Mouse (Mus musculus) CD8-positive naive resting alpha-beta T cell, adult 2 months (primary cell): ENCODE data around the gene Ctf2.
"Not testable (repeated sequence)": the region's sequence is repeated elsewhere in the genome, so short reads cannot be mapped to it uniquely, and the experiment has no call there.

Source experiments
- DNase-seq, 2 experiments: peaks; one replicate each; pipeline ENCODE4 v3.0.0; 2022; ENCODE audit warnings: low read depth in 2 of 2, low spot score in 2 of 2

Ctf2 gene

DNA sequence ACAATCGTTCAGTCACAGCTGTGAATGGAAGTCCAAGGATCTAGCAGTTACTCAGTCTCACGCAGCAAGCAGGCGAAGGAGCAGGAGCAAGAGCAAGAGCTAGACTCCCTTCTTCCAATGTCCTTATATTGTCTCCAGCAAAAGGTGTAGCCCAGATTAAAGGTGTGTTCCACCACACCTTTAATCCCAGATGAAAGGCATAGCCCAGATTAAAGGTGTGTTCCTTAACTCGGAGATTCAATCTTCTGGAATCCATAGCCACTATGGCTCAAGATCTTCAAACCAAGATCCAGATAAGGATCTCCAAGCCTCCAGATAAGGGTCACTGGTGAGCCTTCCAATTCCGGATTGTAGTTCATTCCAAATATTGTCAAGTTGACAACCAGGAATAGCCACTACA lies at the start of gene Ctf2:
Ctf2 (minus strand) TSS at position 101 of the 400 bp plus-strand sequence.
- not testable (repeated sequence) for DNase-seq

DNA sequence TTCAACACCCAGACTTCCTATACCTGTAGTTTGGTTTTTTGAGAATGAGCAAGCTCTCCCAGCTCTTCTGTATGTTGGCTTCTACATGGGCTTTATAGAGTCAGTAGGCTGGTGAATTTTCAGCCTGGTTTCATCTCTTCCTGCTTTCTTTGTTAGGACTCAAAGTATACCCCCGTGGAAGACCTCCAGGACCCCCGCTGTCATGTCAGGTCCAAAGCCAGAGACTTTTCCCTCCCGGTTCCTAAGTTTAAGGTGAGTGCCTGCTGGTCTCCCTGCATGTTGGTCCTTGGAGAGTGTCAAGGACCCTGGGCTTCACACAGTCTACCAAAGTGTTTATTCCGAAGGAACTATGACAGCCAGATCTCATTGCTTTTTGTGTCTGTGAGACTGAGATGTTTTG lies 46.4 kb upstream of the Ctf2 start:
- no peak for DNase-seq

DNA sequence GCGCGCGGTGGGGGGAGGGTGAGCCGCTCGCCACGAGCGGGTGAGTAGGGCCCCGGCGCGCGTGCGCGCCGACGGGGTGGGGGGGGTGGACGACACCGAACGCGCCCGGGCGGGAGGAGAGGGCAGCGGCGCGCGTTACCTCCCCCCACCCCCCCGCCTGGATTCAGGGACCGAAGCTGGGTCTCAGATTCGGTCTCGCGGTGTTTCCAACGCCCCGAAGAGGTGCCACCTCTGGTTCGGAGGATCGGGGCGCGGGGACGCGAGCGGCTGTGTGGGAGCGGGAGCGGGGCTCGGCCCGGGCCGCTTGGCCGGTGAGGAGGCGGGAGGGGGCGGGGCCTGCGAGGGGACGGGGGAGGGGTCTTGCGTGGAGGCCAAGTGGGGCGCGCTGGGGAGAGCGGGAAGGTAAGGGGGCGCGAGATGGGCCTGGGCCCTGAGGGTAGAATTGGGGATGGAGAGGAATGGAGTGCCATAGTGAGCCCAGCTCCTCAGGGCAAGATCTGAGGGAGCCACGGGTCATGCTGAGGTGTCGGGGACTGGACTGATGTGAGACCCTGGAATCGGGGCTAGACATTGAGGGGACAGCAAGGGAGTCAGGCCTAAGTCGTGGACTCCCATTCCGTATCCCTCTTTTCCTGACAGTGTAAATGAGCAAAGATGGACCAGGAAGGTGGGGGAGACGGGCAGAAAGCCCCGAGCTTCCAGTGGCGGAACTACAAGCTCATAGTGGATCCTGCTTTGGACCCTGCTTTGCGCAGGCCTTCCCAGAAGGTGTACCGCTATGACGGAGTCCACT lies 45.7 kb upstream of the Ctf2 start:
- DNase-seq, result peak in 1 of 2 experiments; percentile 21

DNA sequence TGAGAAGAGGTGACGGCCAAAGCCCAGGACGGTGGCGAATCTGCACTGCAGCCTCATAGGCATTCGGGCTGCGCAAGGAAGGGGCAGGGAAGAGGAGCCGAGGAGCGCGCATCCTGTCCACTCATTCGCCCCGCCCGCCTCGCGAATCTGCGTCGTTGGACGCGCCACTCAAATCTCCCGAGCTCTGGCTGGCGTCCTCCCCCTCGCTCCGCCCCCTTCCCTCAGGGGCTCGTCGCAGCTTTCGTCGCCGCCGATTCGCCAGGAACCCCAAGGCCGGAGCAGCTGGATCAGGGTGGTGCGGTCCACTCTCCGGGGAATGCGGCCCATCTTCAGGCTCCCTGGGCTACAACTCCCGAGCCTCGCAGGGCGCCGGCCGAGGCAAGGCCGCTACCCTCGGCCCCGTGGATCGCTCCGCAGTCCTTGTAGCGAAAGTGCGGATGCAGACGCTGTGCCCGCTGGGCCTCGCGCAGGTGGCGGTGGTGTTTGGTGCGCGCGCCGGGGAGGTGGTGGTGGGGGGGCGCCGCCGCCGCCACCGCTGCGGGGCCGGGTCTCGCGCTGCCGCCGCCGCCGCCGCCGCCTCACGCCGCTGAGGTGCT lies 45.0 kb upstream of the Ctf2 start:
- peak; percentile 93 to 95 for DNase-seq

DNA sequence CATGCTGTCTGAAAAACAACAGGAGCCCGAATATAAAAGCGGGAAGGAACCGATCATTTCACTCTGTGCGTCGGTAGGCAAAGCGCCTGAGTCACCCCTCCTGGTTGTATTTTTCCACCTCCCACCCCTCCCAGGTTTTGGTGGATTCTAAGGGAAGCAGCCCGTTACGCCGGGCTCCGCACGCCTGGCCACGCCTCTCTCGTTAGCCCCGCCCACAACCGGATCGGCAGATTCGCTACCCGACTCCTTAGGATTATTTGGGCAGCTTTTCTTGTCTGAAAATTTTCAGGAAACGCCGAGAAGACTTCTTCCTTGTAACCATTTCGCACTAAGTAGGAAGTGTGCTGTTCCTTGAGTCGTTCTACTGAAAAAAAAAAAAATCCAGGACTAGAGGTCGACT lies 44.5 kb upstream of the Ctf2 start, which contains the start of gene Setd1a:
Setd1a (plus strand) TSS at position 245 of the 400 bp plus-strand sequence.
- peak; percentile 64 to 78 for DNase-seq

DNA sequence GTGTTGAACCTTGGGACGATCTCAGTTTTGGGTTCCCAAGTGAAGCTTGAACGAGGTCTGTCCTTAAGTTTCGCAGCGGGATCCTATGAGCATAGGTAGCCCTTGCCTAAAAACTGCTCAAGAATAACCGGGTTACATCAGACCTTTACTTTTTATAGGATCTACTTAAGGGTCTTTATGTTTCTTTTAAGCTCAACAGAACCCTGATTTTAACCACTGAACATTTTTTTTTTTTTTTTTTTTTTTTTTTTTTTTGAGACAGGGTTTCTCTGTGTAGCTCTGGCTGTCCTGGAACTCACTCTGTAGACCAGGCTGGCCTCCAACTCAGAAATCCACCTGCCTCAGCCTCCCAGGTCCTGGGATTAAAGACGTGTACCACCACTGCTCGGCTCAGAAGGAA lies 43.9 kb upstream of the Ctf2 start:
- not testable (repeated sequence) for DNase-seq

DNA sequence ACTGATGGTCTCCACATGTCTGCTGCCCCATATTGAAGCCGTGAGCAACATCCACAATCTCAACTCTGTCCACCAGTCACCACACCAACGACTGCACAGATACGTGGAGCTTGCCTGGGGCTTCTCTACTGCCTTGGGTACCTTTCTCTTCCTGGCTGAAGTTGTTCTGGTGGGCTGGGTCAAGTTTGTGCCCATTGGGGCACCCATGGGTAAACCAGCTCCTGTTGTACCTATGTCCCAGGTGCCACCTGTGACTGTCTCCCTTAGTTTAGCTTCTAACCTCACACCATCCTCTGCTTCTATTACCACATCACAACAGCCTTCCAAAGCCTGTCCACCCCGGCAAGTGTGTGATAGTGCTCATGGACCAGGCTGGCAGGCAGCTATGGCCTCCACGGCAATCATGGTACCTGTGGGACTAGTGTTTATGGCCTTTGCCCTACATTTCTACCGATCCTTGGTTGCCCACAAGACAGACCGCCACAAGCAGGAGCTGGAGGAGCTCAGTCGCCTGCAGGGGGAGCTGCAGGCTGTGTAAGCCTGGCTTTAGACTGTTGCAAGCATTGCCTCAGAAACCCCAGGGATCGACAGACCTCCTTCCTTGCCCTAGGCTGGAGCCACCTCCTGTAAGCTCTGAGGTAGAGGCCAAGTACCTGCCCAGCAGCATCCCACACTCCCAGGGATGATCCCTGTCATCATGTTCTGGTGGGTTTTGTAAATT lies 41.9 kb upstream of the Ctf2 start:
- peak; percentile 63 to 75 for DNase-seq

DNA sequence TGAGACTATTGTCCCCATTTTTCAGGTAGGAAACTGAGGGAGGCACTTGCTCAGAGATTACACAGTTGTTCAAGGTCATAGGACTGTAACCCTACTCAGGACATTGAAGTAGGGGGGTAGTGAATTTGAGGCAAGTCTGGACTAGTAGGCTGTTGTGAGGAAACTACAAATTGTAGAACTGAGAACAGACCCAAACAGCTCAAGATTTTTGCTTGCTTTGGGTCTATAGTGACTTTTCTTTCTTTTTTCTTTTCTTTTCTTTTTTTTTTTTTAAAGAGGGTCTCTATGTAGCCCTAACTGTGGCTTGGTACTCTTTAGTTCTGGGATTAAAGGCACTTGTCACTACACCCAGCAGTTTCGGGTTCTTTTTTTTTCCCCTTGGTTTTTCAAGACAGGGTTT lies 40.6 kb upstream of the Ctf2 start:
- DNase-seq, result no peak

DNA sequence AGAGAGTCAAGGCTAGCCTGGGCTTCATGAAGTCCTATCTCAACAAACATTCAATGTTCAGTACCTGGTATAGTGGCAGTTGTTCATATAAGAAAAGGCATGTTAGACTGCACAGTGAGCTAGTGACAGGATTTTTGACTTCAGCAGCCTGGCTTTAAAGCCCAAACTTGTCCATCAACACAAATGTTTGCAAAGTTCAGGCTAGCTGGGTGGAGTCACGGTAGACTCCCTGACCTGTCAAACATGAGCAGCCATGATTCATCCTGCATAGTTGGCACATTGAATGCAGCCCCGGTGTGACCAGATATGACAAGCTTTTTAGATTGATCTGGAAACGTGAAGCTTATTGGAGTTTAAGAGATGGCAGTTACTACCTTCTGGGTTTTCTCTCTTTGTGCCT lies 40.1 kb upstream of the Ctf2 start:
- no peak for DNase-seq

DNA sequence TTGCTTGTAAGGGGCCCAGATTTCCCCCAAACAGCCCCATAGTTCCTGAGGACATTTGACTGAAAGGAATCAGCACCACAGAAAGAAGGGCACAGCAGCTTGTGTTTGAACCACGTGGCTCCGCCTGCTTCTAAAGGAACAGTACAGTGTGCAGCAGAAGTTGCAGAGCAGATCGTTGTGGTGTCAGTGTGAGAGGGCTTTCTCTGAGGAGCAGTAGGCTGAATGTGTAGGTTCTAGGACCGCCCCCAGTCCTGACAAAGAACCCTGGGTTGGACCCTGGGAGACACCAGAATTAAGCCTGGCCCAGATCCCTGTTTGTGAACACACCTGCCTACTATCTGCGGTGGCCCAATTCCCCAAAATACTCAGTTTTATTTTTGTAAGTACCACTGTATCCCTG lies 39.3 kb upstream of the Ctf2 start:
- DNase-seq, result no peak

DNA sequence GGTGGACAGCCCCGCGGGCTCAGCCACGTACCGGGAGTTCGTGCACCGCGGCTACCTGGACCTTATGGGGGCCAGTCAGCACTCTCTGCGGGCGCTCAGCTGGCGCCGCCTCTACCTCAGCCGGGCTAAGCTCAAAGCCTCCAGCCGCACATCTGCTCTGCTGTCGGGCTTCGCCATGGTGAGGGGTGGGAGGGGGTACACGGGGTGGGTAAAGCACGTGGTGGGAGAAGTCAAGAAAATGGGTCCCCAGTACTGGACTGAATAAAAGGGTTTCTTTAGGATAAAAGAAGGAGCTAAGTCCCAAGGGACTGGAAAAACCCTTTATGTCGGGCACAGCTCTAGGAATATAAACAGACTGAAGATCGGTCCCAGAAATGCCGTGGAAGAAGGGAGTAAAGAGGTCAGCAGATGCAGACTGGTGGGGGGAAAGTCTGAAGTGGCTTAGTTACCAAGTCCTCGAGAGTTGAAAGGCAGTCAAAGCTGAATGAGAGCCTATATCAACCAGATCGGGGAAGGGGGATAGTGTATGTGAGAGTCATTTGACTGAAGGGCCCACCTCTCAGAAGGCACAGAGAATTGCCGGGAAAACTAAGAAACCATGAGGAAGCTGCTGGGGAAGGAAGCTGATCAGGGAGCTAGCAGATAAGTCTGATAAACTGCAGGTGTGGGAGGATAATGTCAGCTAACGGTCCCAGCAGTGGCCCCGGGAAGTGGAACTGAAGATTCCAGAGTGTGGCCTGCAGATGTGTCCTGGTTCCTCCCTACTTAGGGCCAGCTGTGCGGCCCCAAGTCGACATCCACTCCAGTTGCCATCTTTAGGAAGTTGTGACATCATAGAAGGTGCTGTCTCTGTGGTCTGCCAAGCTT lies 38.3 kb upstream of the Ctf2 start:
- no peak for DNase-seq

DNA sequence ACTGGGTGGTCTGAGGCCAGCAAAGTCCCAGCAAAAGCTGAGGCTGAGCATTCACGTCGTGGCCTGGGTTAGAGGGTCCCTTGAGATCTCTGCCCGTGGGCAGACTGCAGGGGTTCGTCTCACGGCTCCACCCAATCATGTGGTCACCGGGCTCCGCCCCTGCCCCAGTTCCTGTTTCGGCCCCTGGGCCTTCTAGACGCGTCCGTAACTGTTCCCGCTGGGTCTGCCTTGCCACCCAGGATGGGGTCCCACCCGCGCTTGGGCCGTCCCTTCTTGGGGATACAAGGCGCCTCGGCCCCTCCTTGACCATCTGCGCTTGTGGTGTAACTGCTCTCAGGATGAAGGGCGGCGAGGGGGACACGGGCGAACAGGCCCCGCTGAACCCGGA lies 37.7 kb upstream of the Ctf2 start, which contains the start of gene Orai3:
Orai3 (plus strand) TSS at position 165 of the 388 bp plus-strand sequence.
- peak in 1 of 2 experiments; percentile 32 for DNase-seq

DNA sequence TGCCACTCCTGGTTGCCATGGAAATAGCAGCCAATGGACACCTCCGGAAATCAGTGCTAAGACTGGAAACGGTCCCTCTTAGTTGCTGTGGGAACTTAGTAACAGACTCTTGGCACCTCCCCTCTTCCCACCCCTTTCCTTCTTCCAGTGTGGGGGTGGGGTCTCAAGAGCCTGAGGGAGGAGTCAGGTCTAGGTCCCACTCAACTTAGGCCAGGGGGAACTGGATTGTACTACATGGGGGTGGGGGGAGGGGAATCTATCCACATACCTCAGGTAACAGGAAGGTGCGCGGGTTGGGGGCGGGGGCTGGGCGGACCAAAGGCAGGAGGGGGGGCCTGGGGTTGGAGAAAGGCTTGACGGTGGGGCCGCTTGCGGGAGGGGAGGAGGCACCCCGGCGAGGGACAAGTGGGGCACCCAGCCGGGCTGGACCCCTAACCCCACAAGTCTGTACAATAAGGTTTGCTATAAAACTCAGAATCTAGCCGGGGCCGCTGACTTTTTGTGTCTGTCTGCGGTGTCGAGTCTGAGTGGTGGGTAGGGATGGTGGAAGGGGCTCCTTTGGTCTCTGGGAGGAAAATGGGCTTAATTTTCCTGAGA lies 37.1 kb upstream of the Ctf2 start:
- peak; percentile 33 to 46 for DNase-seq

DNA sequence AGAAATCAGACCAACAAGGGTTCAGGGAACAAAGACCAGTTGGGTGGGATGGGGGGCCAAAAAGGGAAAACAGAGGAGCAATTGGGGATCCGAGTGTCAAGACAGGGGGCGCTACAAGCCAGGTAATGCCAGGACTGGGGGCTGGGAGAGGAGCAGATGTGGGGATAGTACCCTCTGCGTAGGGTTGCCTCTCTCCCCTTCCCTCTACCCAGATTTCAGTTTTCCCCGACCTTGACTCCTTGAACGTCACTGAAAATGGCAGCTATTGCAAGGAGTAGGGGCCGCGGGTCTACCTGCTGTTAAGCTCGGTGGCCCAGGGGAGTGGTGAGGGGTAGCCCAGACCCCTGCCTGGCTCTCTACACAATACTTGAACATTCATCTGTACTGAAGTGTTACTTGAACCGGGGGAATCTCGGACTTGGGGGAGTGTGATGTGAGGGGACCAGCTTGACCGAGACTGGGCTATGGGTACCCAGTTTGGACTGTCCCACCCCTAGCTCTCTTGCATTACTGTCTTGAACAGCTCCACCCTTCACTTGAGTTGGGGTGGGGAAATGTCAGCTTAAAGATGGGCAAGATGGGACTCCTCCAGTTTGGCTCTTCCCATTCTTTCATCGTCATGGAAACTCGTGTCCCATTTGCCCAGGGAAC lies 36.5 kb upstream of the Ctf2 start:
- no peak for DNase-seq

DNA sequence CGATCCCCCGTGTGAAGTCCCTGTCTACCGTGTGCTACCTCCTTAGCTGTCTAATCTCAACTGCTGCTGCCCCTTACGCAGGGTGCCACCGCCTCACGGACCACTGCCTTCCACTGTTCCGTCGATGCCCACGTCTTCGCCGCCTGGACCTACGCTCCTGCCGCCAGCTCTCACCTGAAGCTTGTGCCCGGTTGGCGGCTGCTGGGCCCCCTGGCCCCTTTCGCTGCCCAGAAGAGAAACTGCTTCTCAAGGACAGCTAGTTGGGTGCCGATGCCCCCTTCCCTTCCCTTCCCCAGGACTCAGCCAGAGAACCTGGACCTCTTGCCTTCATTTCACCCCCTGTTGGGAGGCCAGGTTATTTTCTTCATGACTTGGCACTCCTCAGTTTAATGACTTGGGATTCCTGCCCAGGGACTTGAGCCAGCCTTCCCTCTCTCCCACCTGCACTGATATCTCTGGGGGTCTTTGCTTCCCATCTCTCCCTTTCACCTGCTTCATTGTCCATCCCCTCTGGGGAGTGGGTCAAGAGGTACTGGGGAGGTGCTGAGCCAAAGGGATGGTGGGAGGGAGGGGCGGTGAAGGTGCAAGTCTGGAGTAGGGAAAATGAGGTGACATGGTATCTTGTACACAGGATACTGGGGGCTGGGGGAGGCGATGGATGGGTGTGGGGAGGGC lies 35.8 kb upstream of the Ctf2 start:
- DNase-seq, result no peak

DNA sequence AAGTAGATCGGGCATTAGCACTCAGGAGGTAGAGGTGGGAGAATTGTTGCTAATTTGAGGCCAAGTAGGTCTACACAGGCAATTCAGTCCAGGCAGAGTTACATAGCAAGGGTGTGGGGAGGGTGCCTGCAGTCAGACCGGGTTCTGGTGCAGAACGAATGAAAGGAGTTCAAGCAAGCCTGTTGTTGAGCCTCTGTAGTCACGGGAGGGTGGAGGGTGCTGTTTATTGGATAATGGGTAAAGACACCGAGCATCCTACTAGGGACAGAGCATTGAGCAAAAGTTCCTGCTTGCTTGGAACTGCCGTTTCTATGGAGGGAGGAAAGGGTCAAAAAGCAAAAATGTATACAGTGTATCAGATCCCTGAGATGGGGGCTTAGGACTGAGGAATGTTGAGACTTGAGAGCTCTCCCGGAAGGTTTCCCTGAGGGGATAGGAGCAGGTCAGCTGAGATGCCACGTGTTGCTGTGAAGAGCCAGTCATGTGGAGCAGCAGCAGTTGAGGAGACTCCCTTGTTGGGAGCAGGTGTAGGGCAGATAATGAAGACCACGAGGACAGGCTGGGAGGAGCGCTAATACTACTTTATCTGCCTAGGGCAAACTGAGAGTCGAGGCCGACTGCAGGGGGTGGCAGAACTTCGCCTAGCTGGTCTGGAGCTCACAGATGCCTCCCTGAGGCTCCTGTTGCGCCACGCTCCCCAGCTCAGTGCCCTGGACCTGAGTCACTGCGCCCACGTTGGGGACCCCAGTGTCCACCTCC lies 35.1 kb upstream of the Ctf2 start:
- no peak for DNase-seq

DNA sequence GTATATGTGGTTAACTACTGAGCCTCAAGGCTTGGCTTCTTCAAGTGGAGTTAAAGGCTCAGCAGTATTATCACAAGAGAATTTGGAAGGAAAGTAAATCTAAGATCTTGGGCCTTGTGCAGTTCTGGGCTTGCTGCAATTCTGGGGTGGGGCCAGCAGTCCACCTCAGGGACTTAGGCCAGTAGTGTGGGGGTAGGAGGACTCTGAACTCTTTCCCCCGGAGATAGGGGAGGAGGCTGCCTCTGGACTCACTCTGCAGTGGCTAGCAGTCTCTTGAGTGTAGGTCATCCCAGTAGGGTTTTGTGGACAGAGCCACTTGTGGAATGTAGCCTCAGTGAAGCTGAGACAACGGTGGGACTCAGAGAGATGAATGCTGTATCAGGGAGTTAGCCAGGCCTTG lies 33.8 kb upstream of the Ctf2 start:
- DNase-seq, result no peak

DNA sequence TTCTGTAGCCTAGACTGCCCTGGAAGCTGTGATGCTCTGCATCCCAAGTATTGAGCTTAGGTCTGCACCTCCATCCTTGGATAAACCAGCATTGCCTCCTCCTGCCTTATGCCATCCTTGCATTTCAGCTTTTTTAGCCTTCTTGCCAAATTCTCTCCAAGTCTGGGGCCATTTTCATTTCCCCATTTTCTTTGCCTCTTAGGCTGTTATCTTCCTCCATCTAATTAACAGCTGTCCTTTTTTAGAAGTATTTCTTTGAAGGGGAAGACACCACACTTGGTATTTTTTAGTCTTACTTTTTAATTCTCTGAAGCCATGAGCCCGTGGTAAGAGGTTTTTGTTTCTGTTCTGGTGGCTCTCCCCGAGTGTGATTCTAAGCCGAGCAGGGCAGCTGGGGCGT lies 31.7 kb upstream of the Ctf2 start:
- no peak for DNase-seq

DNA sequence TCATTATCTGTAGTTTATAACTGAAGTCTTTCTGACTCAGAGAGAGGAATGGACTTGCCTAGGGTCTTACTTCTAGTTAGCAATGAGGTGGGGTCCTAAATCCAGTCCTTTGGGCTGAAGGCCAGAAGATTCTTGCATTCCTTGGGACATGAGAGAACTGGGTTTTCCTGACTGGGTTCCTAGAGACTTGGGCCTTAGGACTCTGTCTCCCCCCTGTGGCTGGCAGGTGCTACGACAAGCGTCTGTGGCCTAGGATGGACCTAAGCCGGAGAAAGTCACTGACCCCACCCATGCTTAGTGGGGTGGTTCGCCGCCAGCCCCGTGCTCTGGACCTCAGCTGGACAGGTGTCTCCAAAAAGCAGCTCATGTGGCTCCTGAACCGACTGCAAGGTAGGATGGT lies 29.1 kb upstream of the Ctf2 start:
- DNase-seq, result peak; percentile 48 to 56
